Mouse (Mus musculus): ENCODE results near the gene Arhgap6.

The Arhgap6 gene

DNA sequence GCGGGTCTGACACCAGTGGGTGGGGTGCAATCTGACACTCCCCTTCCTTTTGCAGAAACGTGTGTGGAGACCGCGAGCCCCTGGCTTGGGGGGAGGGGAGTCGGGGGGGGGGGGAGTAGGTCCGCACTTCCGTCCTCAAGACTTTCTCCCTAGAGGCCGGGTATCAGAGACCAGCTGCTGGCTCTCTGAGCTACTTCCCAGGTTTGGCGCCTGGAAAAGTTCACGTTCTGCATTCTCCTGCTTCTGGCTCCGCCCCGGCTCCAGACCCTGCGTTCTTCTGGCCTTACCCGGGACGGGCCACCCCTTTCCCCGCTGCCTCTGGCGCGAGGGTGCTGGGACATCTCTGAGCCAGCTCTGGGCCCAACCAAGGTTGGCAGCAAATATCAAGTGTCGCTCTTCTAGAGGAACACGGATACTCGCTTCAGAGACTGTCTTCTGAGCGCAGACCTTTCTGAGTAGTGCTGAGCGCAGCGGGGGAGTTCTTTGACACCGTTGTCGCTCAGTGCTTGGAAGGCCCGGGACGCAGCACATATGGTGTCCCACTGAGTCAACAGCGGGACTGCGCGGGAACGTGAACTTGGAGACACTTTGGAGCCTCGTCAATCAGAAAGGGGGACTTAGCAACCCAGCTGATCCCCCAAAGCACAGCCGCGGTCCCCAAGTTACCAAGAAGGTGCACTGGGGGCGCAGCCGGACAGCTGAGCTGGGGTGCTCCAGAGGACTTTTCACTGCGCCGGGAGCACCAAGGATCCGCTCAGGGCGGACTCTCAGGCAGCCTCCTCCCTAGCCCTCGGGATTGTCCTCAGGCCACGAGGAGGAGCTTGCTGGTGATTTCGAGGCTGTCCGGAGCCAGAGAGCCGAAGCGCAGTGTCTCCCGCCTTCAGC lies at the start of gene Arhgap6:
Gene Arhgap6, plus strand, starts transcription at position 126 of the 885 bp plus-strand sequence.
- in situ Hi-C loops (cut with MboI; ENCODE audit: low sequenced_read_pairs): no loop called here

GRCm38 (mm10) chrX:168747011-168747410 lies 47.9 kb upstream of the Arhgap6 start:
- in situ Hi-C loops (cut with MboI; ENCODE audit: low sequenced_read_pairs): no loop called here

- in situ Hi-C loops (cut with MboI; ENCODE audit: low sequenced_read_pairs): no loop called here
Measured at GRCm38 (mm10) chrX:168795859-168796848, 1.3 kb downstream of the Arhgap6 start.

DNA sequence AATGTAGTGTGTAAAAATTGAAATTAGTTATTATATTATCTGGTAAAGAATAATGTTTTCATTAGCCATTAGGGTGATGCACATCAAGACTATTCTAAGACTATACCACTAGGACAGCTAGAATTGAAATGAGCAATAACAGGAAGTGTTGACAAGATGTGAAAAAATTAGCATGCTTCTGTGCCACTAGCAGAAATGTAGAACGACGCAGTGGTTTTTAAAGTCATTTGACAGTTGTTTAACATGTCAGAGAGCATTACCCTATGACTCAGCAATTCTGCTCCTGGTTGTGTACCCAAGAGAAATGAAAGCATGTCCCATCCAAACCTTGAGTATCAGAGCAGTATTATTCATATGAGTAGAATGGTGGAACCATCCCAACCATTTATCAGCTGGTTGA lies 9.8 kb downstream of the Arhgap6 start:
- in situ Hi-C loops (cut with MboI; ENCODE audit: low sequenced_read_pairs): no loop called here

DNA sequence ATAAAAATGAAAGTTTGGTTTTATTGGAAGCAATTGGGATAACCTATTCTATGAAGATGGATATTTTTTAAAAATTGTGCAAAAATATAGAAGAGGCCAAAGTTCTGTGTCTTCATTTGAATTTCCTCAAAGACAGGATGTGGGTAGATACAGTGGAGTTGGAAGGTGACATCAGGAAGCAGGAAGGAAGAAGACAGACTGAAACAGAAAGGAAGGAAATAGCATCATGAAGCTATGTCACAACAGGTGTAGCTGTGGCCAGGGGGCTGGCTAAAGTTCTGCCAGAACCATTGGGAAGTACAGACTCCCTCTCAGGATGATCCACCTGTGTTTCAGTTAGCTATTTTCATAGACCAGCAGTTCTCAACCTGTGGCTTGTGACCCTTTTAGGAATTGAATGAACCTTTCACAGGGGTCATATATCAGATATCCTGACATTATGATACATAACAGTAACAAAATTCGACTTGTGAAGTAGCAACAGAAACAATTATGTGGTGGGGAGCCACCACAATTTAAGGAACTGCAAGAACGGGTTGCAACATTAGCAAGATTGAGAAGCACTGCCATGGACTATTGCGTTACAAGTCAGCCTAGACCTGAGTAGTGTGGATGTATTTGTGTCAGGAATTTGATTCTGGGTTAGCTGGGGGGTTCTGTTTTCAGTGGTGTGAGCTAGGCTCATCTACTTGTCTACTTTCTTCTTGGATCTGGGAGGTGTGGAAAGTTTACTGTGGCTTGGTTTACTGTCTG lies 15.8 kb downstream of the Arhgap6 start:
- in situ Hi-C loops (cut with MboI; ENCODE audit: low sequenced_read_pairs): no loop called here

DNA sequence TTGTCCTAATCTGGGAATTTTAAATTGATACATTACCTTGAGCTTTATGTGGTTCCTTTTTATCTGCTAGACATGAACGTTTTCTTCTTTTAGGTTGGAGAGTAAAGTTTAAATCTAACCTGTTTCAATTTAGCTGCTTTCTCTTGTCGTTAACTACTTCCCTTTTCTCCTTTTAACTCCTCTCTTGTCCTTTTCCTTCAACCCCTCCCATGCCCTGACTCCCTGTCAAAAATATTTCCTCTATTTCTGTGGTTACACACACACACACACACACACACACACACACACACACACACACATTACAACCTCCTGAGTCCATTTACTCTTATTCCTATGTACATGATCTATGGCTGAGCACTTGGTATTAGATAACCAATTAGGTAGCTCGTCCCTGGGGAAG lies 24.0 kb downstream of the Arhgap6 start:
- in situ Hi-C loops (cut with MboI; ENCODE audit: low sequenced_read_pairs): no loop called here

DNA sequence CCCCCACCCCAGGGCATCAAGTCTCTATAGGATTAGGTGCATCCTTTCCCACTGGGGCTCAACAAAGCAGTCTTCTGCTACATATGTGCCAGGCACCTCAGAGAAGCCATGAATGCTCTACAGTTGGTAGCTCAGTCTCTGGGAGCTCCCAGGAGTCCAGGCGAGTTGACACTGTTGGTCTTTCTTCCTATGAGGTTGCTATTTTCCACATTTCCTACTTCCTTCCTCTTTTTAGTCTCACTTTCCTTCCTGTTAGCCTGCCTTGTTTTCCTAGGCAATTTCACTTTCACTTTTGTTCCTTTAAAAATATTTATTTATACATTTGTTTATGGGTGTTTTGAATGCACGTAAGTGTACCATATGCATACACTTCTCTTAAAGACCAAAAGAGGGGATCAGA lies 29.3 kb downstream of the Arhgap6 start:
- in situ Hi-C loops (cut with MboI; ENCODE audit: low sequenced_read_pairs): no loop called here

DNA sequence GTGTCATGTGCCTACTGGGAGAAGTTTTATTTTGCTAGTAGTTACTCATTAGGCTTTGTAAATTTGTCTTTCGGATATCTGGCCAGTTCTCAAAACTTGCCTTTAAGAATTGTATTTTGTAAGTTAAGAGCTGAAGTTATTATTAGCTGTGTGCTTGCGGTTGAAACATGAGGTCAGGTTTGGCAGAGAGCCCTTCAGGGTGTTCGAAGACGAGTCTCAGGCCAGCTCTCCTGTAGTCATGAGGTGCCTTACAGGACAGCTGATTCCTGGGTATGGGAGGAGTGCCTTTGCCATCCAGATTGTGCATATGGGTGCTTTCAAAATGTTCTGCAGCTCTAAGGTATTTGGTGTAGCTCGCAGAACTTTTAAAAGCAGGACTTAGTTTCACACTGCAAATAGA lies 37.4 kb downstream of the Arhgap6 start:
- in situ Hi-C loops (cut with MboI; ENCODE audit: low sequenced_read_pairs): no loop called here

GRCm38 (mm10) chrX:168848062-168848461 lies 53.2 kb downstream of the Arhgap6 start:
- in situ Hi-C loops (cut with MboI; ENCODE audit: low sequenced_read_pairs): no loop called here

DNA sequence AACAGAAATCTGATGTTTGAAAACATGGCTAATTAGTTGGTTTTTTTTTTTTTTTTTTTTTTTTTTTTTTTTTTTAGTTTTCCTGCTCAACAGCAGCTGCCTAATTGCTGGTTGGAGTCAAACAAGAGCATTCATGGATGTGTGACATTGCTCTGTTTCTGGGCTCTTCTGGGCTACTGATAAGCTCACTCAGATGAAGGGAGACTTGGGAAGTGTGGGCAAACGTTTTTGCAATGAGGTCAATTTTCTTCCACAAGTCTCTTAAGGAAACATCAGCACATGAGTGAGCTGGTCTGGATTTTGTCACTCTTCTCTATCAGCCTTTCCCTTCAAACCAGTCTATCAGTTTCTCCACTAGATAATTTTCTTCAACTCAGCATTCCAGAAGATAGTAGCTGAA lies 79.8 kb downstream of the Arhgap6 start:
- in situ Hi-C loops (cut with MboI; ENCODE audit: low sequenced_read_pairs): no loop called here

DNA sequence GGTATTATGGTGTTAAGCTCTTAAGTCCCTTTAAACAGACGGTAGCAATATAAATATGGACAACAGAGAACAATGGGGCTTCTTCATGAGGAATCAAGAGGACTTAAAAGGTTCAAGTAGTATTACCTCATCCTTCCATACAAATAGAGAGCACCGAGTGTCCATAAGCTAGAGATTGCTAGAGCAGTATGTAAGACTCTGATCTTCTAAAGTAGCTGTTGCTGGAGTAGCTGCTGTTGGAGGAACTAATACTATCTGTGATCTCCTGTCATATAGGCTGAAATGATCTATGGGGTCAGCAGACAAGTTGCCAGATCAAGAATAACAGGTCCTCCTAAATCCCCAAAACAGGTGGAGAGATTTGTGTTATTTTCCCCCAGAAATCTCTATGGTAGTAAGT lies 108.7 kb downstream of the Arhgap6 start:
- in situ Hi-C loops (cut with MboI; ENCODE audit: low sequenced_read_pairs): no loop called here

GRCm38 (mm10) chrX:168904086-168904485 lies 109.2 kb downstream of the Arhgap6 start:
- in situ Hi-C loops (cut with MboI; ENCODE audit: low sequenced_read_pairs): no loop called here

DNA sequence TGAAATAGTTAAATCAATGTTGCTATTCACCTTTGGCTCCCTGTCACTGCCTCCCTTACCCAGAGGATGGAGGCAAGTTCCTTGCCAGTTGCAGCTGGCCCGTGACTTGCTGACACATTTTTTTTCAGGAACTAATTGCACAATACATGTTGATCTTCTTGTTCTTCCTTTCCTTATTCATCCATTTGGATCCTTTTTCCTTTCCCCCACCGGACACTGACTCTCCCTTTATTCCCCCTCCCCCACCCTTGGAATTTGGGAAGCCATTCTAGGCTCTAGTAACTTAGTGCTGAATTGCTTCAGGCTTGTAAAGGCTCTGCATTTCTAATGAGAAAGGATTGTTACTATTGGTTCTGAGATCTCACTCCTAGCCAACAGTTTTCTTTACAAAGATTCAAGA lies 112.7 kb downstream of the Arhgap6 start:
- in situ Hi-C loops (cut with MboI; ENCODE audit: low sequenced_read_pairs): no loop called here

DNA sequence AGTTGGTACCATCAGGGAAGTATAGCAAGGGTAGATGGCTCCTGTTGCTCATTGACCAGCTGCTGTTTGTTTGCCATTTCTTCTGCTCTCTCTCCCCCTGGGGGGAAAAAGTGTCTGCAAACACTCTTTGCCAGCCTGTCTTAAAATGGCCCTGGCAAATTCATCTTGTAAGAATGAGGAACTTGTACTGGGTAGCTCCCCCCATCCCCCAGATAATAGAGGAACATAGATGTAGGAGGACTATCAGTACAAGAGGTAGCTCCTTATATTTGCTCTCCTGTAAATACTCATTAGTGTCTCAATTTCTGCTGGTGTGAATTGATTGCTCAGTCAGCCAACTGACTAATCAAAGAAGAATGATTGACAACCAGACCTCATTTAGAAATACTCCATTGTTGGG lies 118.6 kb downstream of the Arhgap6 start:
- in situ Hi-C loops (cut with MboI; ENCODE audit: low sequenced_read_pairs): no loop called here

GRCm38 (mm10) chrX:168920942-168921341 lies 126.0 kb downstream of the Arhgap6 start:
- in situ Hi-C loops (cut with MboI; ENCODE audit: low sequenced_read_pairs): no loop called here

DNA sequence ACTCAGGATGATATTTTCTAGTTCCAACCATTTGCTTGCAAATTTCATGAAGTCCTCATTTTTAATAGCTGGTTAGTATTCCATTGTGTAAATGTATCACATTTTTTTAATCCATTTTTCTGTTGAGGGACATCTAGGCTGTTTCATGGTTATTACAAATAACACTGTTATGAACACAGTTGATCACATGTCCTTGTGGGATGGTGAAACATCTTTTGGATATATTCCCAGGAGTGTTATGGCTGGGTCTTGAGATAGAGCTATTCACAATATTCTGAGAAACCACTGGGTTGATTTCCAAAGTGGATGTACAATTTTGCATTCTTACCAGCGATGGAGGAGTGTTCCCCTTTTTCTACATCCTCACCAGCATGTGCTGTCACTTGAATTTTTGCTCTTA lies 137.5 kb downstream of the Arhgap6 start:
- in situ Hi-C loops (cut with MboI; ENCODE audit: low sequenced_read_pairs): no loop called here

GRCm38 (mm10) chrX:168935447-168935846 lies 140.5 kb downstream of the Arhgap6 start:
- in situ Hi-C loops (cut with MboI; ENCODE audit: low sequenced_read_pairs): no loop called here

- in situ Hi-C loops (cut with MboI; ENCODE audit: low sequenced_read_pairs): no loop called here
Measured at GRCm38 (mm10) chrX:168937941-168938340, 143.0 kb downstream of the Arhgap6 start.

GRCm38 (mm10) chrX:168941684-168942083 lies 146.8 kb downstream of the Arhgap6 start:
- in situ Hi-C loops (cut with MboI; ENCODE audit: low sequenced_read_pairs): loop anchor here (10.0 kb wide), 1 partner anchor 353 kb away; no protein-coding TSS in a partner anchor

DNA sequence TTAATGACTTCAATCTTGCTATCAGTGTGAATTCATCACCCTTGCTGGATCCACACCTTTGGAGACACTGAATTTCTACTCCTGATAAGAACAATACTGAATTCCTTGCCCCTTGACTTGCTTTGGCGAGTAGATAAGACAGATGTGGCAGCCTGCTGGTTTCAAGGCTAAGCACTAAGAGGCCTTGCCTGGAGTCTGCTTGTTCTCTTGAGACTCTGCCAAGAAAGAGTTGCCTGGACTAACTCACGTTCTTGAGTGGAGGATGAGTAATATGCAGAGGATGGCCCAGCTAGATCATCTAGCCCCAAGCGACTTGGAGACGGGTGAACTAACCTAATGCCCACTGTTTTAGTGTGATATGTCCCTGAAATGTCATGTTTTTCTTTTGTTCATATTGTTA lies 148.3 kb downstream of the Arhgap6 start:
- in situ Hi-C loops (cut with MboI; ENCODE audit: low sequenced_read_pairs): loop anchor here (10.0 kb wide), 1 partner anchor 352 kb away; no protein-coding TSS in a partner anchor

DNA sequence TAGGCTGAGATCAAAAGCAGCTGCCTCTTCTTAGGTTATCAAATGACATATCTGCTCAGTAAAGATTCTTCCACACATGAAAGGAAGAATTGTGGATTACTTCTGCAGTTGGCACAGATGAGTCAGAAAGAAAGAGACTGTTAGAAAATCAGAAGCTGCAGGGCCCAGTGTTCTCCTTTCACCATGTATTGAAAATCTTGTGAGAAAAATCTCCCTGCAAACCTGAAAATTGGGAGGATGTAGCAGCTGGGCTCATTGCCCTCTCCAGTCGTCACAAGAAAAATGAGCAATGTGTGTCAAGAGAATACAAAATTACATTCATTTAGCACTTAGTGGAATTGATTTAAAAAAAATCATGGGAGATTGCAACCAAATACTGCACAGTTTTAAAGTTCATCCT lies 180.5 kb downstream of the Arhgap6 start:
- in situ Hi-C loops (cut with MboI; ENCODE audit: low sequenced_read_pairs): no loop called here
